Mouse (Mus musculus) neural tube, embryonic 11.5 days (tissue): ENCODE results near the gene Rhox3c. TPM values are rescaled to one million over a fixed set of nuclear protein-coding genes. Genes with fewer than 3 reads are reported as not detected.
"Not testable (repeated sequence)": the region's sequence is repeated elsewhere in the genome, so short reads cannot be mapped to it uniquely, and the experiment has no call there.

Experiments
- ATAC-seq: fragments of 200-750 bp; cut with Nextera tagmentation; 2 replicates; pipeline ENCODE4 v1.8.0; 2017; ENCODE audit warnings: moderate number of reproducible peaks, mild to moderate bottlenecking, moderate TSS enrichment, moderate library complexity; ENCODE audit not compliant: insufficient read depth, low FRiP score, low TSS enrichment
- DNase-seq: peaks from one replicate; pipeline ENCODE4 v3.0.0-alpha.2; 2015; ENCODE audit warnings: low spot score
- H3K27ac ChIP-seq: fragments of 300-500 bp; sonication (generic); 2 replicates; pipeline ENCODE4 v1.5.1; 2014; ENCODE audit warnings: low read depth, mild to moderate bottlenecking, low read length
- H3K27me3 ChIP-seq: fragments of 300-500 bp; sonication (generic); 2 replicates; pipeline ENCODE4 v1.6.1; 2014; ENCODE audit warnings: mild to moderate bottlenecking, low read length, mixed read lengths; ENCODE audit not compliant: control insufficient read depth, insufficient read depth
- H3K36me3 ChIP-seq: fragments of 300-500 bp; sonication (generic); 2 replicates; pipeline ENCODE4 v1.6.1; 2014; ENCODE audit warnings: mild to moderate bottlenecking, low read length, moderate library complexity, mixed read lengths; ENCODE audit not compliant: control insufficient read depth, insufficient read depth
- H3K4me1 ChIP-seq: fragments of 300-500 bp; sonication (generic); 2 replicates; pipeline ENCODE4 v1.6.1; 2014; ENCODE audit warnings: low read length, mixed read lengths; ENCODE audit not compliant: control insufficient read depth, insufficient read depth
- H3K4me2 ChIP-seq: fragments of 300-500 bp; sonication (generic); 2 replicates; pipeline ENCODE4 v1.6.1; 2014; ENCODE audit warnings: low read depth, mild to moderate bottlenecking, moderate library complexity
- H3K4me3 ChIP-seq: fragments of 300-500 bp; sonication (generic); 2 replicates; pipeline ENCODE4 v1.5.1; 2014; ENCODE audit warnings: low read depth, low read length
- H3K9ac ChIP-seq: fragments of 300-500 bp; sonication (generic); 2 replicates; pipeline ENCODE4 v1.6.1; 2014; ENCODE audit warnings: mild to moderate bottlenecking, low read length
- H3K9me3 ChIP-seq: fragments of 300-500 bp; sonication (generic); 2 replicates; pipeline ENCODE4 v1.6.1; 2016; ENCODE audit warnings: low read length; ENCODE audit not compliant: control insufficient read depth
- WGBS: fragments of 180-500 bp; shearing (Covaris S2); extraction: QIAGEN DNeasy Blood & Tissue Kit; methylation state at CpG from one replicate; pipeline ENCODE4 v1.1.7; 2014; 5-methylcytosine and 5-hydroxymethylcytosine counted together
- polyA plus RNA-seq: library from polyadenylated mRNA; unstranded; fragments of >200 nt; fragmentation: Nextera tagmentation; extraction: Ambion mirVana; gene quantifications from 2 replicates; pipeline ENCODE4 v1.2.1, GENCODE M21; 2014

Gene Rhox3c
- not detected in 2 replicates for polyA plus RNA-seq

DNA sequence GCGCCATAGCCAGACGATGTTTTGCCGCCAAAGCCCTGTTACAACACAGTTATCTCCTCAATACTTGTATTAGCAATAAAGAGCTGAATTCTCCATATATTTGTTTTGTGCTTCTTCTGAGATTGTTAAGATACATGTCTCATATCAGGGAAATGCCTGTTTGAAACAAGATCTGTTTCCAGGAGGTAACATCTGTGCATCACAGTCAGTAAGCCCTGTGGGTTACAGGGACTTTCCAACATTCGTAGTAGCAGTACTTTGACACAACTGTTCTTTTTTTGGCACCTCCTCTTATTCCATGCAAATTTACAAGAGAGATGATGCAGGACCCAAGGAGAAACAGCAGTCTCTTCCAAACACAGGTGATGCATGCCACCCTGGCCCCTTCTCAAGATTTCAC lies at the start of gene Rhox3c:
TSS of gene Rhox3c (plus strand) at position 301 of the 400 bp plus-strand sequence.
- WGBS: 91% methylated on average over 3 of the region's 4 CpGs
- H3K27me3 ChIP-seq, DNase-seq, H3K9me3 ChIP-seq, H3K4me1 ChIP-seq, H3K4me3 ChIP-seq, H3K4me2 ChIP-seq, H3K9ac ChIP-seq, ATAC-seq, H3K27ac ChIP-seq, H3K36me3 ChIP-seq: not testable (repeated sequence)

DNA sequence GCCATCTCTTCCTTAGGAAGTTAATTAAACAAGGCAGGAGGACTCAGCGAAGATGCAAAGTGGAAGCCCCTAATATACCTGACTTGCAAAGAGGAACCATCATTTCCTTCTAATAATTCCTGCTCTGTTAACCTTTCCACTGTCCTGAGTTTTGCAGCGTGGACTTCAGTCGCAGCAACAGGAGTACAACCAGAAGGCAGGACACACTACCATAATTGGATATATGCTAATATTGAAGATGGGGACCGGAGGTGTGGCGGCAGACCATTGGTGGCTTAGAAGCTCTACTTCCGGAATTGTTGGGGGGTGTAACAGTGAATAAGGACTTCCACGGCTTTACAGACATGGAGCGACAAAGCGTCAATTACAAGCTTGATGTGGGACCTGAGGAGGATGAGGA lies 46.6 kb upstream of the Rhox3c start, which contains the start of gene Rhox2b:
TSS of gene Rhox2b (plus strand) at position 301 of the 400 bp plus-strand sequence.
- H3K27ac ChIP-seq, H3K9me3 ChIP-seq, DNase-seq, H3K27me3 ChIP-seq, H3K4me2 ChIP-seq, ATAC-seq, H3K36me3 ChIP-seq, H3K9ac ChIP-seq, H3K4me3 ChIP-seq, H3K4me1 ChIP-seq: not testable (repeated sequence)
- no CpG with 5 or more reads among the region's 9 CpGs for WGBS

DNA sequence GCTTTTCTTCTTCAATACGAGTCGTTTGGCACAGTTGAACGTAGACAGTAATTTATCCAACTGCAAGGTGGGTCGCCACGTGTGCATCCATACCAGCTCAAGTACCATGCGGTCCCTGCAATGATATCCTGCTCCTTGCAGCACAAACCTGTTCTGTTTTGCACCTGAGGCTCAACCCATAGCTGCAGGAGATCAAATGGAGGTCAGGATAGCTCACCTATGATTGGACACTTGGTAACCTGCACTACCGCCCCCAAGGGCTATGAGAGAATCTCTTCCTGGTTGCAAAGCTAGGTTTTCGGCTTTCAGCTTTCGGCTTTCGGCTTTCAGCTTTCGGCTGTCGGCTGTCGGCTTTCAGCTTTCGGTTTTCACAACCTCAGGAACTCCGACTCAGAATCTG lies 26.2 kb upstream of the Rhox3c start, which contains the start of gene Rhox4b:
TSS of gene Rhox4b (plus strand) at position 301 of the 400 bp plus-strand sequence.
- not testable (repeated sequence) for ATAC-seq, H3K27me3 ChIP-seq, H3K4me1 ChIP-seq, H3K27ac ChIP-seq, H3K4me2 ChIP-seq, DNase-seq, H3K9me3 ChIP-seq, H3K9ac ChIP-seq, H3K36me3 ChIP-seq, H3K4me3 ChIP-seq
- WGBS: 91% methylated on average over 14 of the region's 15 CpGs

DNA sequence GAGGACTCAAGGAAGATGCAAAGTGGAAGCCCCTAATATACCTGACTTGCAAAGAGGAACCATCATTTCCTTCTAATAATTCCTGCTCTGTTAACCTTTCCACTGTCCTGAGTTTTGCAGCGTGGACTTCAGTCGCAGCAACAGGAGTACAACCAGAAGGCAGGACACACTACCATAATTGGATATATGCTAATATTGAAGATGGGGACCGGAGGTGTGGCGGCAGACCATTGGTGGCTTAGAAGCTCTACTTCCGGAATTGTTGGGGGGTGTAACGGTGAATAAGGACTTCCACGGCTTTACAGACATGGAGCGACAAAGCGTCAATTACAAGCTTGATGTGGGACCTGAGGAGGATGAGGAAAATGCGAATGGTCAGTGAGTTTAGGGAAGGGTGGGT lies 5.0 kb upstream of the Rhox3c start, which contains the start of gene Rhox2c:
TSS of gene Rhox2c (plus strand) at position 301 of the 400 bp plus-strand sequence.
- H3K4me2 ChIP-seq, H3K27me3 ChIP-seq, H3K36me3 ChIP-seq, ATAC-seq, H3K9me3 ChIP-seq, H3K4me1 ChIP-seq, H3K27ac ChIP-seq, DNase-seq, H3K4me3 ChIP-seq, H3K9ac ChIP-seq: not testable (repeated sequence)
- WGBS: 97% methylated on average over 5 of the region's 10 CpGs

DNA sequence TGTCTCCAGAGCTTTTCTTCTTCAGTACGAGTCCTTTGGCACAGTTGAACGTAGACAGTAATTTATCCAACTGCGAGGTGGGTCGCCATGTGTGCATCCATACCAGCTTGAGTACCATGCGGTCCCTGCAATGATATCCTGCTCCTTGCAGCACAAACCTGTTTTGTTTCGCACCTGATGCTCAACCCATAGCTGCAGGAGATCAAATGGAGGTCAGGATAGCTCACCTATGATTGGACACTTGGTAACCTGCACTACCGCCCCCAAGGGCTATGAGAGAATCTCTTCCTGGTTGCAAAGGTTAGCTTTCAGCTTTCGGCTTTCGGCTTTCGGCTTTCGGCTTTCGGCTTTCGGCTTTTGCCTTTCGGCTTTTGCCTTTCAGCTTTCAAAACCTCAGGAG lies 21.7 kb downstream of the Rhox3c start, which contains the start of gene Rhox4c:
TSS of gene Rhox4c (plus strand) at position 301 of the 400 bp plus-strand sequence.
- not testable (repeated sequence) for ATAC-seq
- 95% methylated on average over 14 of the region's 14 CpGs for WGBS

GRCm38 (mm10) chrX:37514059-37514458 lies 55.7 kb downstream of the Rhox3c start, which contains the start of gene Rhox4d:
Rhox4d (plus strand) TSS chrX:37514359.
- not testable (repeated sequence) for H3K4me2 ChIP-seq, H3K4me1 ChIP-seq, H3K9ac ChIP-seq, H3K27ac ChIP-seq, H3K36me3 ChIP-seq, DNase-seq, ATAC-seq, H3K27me3 ChIP-seq, H3K4me3 ChIP-seq, H3K9me3 ChIP-seq
- WGBS: 91% methylated on average over 12 of the region's 18 CpGs

More for the DNA sequence above, 21.7 kb downstream of the Rhox3c start, which contains the start of gene Rhox4c:
- H3K36me3 ChIP-seq, H3K4me1 ChIP-seq, H3K27ac ChIP-seq, H3K9ac ChIP-seq, H3K9me3 ChIP-seq, H3K4me2 ChIP-seq, DNase-seq, H3K27me3 ChIP-seq, H3K4me3 ChIP-seq: not testable (repeated sequence)

Other genes starting within 250 kb of the Rhox3c start
- not detected in 2 replicates for gene Gm9, start 247.5 kb upstream of the Rhox3c start, polyA plus RNA-seq
- not detected in 2 replicates for gene Rhox1, start 236.3 kb upstream of the Rhox3c start, polyA plus RNA-seq
- gene Rhox2a, start 213.6 kb upstream of the Rhox3c start, polyA plus RNA-seq: not detected in 2 replicates
- gene Rhox3a, start 208.7 kb upstream of the Rhox3c start, polyA plus RNA-seq: not detected in 2 replicates
- 0.42 TPM in 1 of 2 replicates, not detected in the other for gene Rhox4a, start 193.2 kb upstream of the Rhox3c start, polyA plus RNA-seq
- gene Rhox3a2, start 78.6 kb upstream of the Rhox3c start, polyA plus RNA-seq: not detected in 2 replicates
- gene Rhox4a2, start 67.7 kb upstream of the Rhox3c start, polyA plus RNA-seq: not detected in 2 replicates
- not detected in 2 replicates for gene Rhox2b, start 46.5 kb upstream of the Rhox3c start, polyA plus RNA-seq
- gene Rhox4b, start 26.1 kb upstream of the Rhox3c start, polyA plus RNA-seq: not detected in 2 replicates
- gene Rhox2c, start 4.9 kb upstream of the Rhox3c start, polyA plus RNA-seq: not detected in 2 replicates
- gene Rhox4c, start 21.8 kb downstream of the Rhox3c start, polyA plus RNA-seq: not detected in 2 replicates
- not detected in 2 replicates for gene Rhox2d, start 34.8 kb downstream of the Rhox3c start, polyA plus RNA-seq
- gene Rhox4d, start 55.8 kb downstream of the Rhox3c start, polyA plus RNA-seq: not detected in 2 replicates
- gene Rhox2e, start 71.9 kb downstream of the Rhox3c start, polyA plus RNA-seq: not detected in 2 replicates
- not detected in 2 replicates for gene Rhox3e, start 83.4 kb downstream of the Rhox3c start, polyA plus RNA-seq
- gene Rhox4e, start 98.8 kb downstream of the Rhox3c start, polyA plus RNA-seq: not detected in 2 replicates
- gene Rhox2f, start 112.8 kb downstream of the Rhox3c start, polyA plus RNA-seq: not detected in 2 replicates
- gene Rhox3f, start 122.4 kb downstream of the Rhox3c start, polyA plus RNA-seq: not detected in 2 replicates
- not detected in 2 replicates for gene Rhox4f, start 149.1 kb downstream of the Rhox3c start, polyA plus RNA-seq
- gene Rhox3g, start 170.0 kb downstream of the Rhox3c start, polyA plus RNA-seq: not detected in 2 replicates
- gene Rhox2g, start 184.9 kb downstream of the Rhox3c start, polyA plus RNA-seq: not detected in 2 replicates
- not detected in 2 replicates for gene Rhox4g, start 192.7 kb downstream of the Rhox3c start, polyA plus RNA-seq
- not detected in 2 replicates for gene Rhox3h, start 210.2 kb downstream of the Rhox3c start, polyA plus RNA-seq
- not detected in 2 replicates for gene Rhox2h, start 214.7 kb downstream of the Rhox3c start, polyA plus RNA-seq